Mouse (Mus musculus): ENCODE data around the gene Glg1.
"Not testable (repeated sequence)": the region's sequence is repeated elsewhere in the genome, so short reads cannot be mapped to it uniquely, and the experiment has no call there.

- not testable (repeated sequence) for TF ChIP-seq CTCF, EP300 (IDR thresholded peaks at IDR 0.05; ENCODE audit: low read depth)
These were observed 114.0 kb downstream of the Glg1 start for GRCm38 (mm10) chr8:111144901-111145459.
